Mouse (Mus musculus) megakaryocyte, embryonic 14.5 days (primary cell): ENCODE data around the gene Cops9. TPM values are rescaled to one million over a fixed set of nuclear protein-coding genes. Genes with fewer than 3 reads are reported as not detected.
A peak's percentile ranks its signal among the peaks of the same experiment; 100 is the strongest.

Experiments
- H3K27me3 ChIP-seq: replicated peaks from 2 replicates; pipeline ENCODE3; 2012; ENCODE audit warnings: inconsistent platforms
- H3K36me3 ChIP-seq: replicated peaks from 2 replicates; pipeline ENCODE3; 2012; ENCODE audit warnings: low read length, inconsistent platforms, mixed read lengths
- H3K4me1 ChIP-seq: 2 replicates; pipeline ENCODE4 v1.6.1; 2012; ENCODE audit warnings: inconsistent platforms
- H3K4me3 ChIP-seq: replicated peaks from 2 replicates; pipeline ENCODE3; 2012; ENCODE audit warnings: moderate library complexity, mild to moderate bottlenecking, inconsistent platforms
- H3K9me3 ChIP-seq: 2 replicates; pipeline ENCODE4 v1.6.1; 2012; ENCODE audit warnings: inconsistent platforms
- FLI1 ChIP-seq: IDR thresholded peaks from 2 replicates; pipeline ENCODE4 v1.6.1; 2012; ENCODE audit warnings: low read length, inconsistent platforms, mixed read lengths
- GATA1 ChIP-seq: IDR thresholded peaks from 3 replicates; pipeline ENCODE4 v1.6.1; 2012; ENCODE audit warnings: mixed read lengths, low read length, inconsistent platforms, borderline replicate concordance
- polyA plus RNA-seq: library from polyadenylated mRNA; stranded (reverse); fragments of >175 nt; gene quantifications from 2 replicates; pipeline ENCODE4 v1.2.3, GENCODE M21; 2012; ENCODE audit warnings: low replicate concordance; ENCODE audit not compliant: insufficient read depth

Gene Cops9
- polyA plus RNA-seq, 1 experiment = 120 TPM

DNA sequence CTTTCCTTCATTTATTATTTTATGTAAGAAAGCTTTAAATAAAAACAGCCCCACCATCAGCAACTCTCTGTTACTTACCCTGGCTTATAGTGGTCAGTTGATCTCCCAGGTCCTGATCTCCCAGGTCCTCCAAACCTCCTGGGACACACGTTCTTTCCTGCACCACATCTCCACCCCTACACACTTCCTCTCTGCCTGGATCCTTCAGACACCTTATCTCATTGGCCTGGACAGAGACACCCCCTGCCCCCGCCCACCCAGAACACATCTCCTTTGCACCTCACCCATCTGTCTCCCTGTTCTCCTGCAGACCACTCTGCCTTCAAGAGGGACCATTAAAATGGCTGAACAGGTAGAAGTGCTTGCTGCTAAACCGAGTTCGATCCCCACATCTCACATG lies 5.2 kb upstream of the Cops9 start:
- Histone ChIP-seq H3K4me3 (no peak overlapping the region), H3K36me3 (no peaks in the 10 kb centered on the region), H3K9me3 (no peaks in the 10 kb centered on the region), H3K4me1 (peaks cover 65% of the 10 kb centered on the region), H3K27me3 (peaks cover 59% of the 10 kb centered on the region)
- no peak for TF ChIP-seq FLI1
- no peak for TF ChIP-seq GATA1

DNA sequence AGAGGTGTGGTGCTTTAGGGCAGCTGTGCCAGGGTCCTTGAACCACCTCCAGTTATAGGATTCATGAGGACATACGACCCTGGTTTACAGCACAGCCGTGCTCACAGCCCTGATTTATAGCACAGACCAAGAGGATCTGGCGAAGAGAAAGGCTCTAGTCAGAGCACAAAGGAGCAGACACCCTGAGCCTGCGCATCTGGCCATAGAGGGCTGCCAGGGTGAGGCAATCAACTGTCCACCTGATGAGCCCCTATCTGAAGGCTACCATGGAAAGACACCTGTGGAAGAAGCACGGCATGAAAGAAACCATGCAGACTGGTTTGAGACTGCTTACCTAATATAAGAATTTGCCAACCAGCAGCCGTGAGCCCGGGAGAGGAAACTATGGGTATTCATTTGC lies 4.8 kb upstream of the Cops9 start:
- no peak overlapping the region for H3K4me3 ChIP-seq
- no peak for TF ChIP-seq FLI1
- no peak for TF ChIP-seq GATA1
- H3K4me1 ChIP-seq = peaks cover 62% of the 10 kb centered on the region
- H3K27me3 ChIP-seq = peaks cover 55% of the 10 kb centered on the region
- H3K36me3 ChIP-seq = no peaks in the 10 kb centered on the region
- no peaks in the 10 kb centered on the region for H3K9me3 ChIP-seq

DNA sequence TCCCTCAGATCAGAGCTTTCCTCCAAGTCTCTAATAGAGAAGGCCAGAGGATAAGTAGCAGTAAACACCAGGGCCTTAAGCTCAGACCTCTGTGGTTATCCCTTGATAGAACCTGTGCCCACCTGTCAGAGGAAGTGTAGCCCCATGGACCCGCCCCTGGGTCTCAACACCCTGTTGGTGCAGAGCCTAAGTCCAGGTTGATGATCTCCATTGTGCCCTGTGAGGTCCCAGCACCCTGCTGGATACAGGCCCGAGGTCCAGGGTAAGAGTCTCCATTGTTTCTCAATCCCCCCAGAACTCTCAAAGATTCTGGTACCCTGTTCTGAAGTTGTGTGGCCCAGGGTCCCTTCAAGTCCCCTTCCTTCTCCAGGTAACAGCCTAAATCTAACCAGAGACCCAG lies 4.3 kb upstream of the Cops9 start:
- Histone ChIP-seq H3K9me3 (no peaks in the 10 kb centered on the region), H3K4me3 (no peak overlapping the region), H3K27me3 (peaks cover 50% of the 10 kb centered on the region), H3K36me3 (no peaks in the 10 kb centered on the region), H3K4me1 (peaks cover 60% of the 10 kb centered on the region)
- no peak for TF ChIP-seq FLI1
- no peak for TF ChIP-seq GATA1

DNA sequence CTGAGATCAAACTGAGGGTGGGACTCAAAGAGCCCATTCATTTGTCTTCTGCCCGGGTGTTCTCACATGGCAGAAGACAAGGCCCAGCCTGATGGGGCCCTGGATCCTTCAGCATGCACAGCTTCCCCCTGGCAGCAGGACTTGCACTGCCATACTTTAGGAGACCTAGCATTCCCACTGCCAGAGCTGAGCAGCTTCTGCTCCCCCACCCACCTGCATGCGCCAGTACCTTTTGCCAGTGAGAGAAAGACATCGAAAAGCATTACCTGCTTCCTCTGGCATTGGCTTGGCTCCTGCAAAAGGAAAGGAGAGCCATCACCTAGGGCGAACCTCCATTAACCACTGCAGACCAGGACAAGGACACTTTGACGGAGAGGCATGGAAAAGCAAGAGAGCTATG lies 3.1 kb upstream of the Cops9 start:
- H3K27me3 ChIP-seq = peaks cover 38% of the 10 kb centered on the region
- peaks cover 5% of the 10 kb centered on the region for H3K36me3 ChIP-seq
- H3K4me3 ChIP-seq = no peak overlapping the region
- peaks cover 67% of the 10 kb centered on the region for H3K4me1 ChIP-seq
- no peaks in the 10 kb centered on the region for H3K9me3 ChIP-seq
- TF ChIP-seq FLI1 (no peak), GATA1 (no peak)

DNA sequence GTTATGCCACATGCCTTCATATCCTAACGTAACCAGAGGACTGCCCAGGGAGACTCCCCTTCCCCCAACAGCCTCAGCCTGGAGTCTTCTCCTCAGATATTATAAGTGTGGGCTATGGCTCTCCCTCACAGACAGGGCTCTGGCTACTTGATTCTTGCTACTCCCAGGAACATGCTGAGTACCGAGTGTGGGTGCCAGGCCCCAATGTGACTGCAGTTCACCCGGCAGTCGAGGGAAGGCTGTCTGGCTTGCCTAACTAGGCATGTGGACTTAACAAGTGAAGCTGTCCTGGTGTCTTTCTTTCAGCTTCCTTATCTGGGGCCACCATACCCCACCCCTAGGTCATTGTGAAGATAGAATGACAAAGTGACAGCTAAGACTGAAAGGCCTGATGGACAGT lies 1.9 kb upstream of the Cops9 start:
- Histone ChIP-seq H3K4me1 (peaks cover 76% of the 10 kb centered on the region), H3K4me3 (no peak overlapping the region), H3K27me3 (peaks cover 32% of the 10 kb centered on the region), H3K9me3 (no peaks in the 10 kb centered on the region), H3K36me3 (peaks cover 18% of the 10 kb centered on the region)
- TF ChIP-seq FLI1 (no peak), GATA1 (no peak)

DNA sequence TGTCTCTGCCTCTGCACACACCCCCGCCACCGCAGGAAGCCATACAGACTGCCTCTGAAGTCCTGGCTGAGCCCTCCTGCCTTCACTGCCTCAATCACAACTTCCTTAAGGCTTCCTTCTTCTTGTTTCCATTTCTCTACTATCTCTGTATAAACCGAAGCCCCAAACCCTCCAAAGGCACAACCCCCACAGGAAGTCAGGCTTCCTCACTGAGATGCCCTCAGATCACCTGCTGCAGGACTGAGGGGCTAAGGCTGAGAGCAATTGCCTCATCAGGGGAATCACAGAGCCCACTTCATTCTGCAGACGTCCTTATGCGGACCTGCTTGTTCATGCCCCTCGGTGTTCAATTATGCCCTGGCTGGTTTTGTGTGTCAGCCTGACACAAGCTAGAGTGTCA lies 1.4 kb downstream of the Cops9 start:
- H3K9me3 ChIP-seq = no peaks in the 10 kb centered on the region
- no peak for TF ChIP-seq GATA1
- no peak for TF ChIP-seq FLI1
- peaks cover 67% of the 10 kb centered on the region for H3K4me1 ChIP-seq
- peaks cover 49% of the 10 kb centered on the region for H3K36me3 ChIP-seq
- H3K27me3 ChIP-seq = peaks cover 16% of the 10 kb centered on the region
- peak overlapping the region; percentile 99 for H3K4me3 ChIP-seq

DNA sequence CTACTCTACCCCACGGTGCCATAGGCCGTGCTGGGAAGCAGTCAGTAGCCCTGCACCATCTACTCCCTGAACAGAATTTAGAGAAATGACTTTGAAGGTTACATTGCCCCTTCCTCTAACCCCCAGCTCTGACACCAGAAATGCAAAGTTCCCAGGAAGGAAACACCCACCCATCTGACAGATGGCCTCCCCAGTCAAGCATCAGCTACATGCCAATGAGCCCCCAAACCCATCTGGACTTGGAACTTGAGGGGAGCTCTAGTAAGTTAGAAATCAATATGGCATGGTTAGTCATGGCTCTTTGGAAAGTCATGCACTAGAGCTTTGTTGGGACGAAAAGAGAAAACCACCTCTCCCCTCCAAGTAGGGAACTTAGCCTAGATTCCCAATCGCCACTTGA lies 3.0 kb downstream of the Cops9 start:
- H3K4me1 ChIP-seq = peaks cover 64% of the 10 kb centered on the region
- no peak overlapping the region for H3K4me3 ChIP-seq
- no peaks in the 10 kb centered on the region for H3K9me3 ChIP-seq
- TF ChIP-seq GATA1 (no peak), FLI1 (no peak)
- H3K36me3 ChIP-seq = peaks cover 57% of the 10 kb centered on the region
- peaks cover 5% of the 10 kb centered on the region for H3K27me3 ChIP-seq

DNA sequence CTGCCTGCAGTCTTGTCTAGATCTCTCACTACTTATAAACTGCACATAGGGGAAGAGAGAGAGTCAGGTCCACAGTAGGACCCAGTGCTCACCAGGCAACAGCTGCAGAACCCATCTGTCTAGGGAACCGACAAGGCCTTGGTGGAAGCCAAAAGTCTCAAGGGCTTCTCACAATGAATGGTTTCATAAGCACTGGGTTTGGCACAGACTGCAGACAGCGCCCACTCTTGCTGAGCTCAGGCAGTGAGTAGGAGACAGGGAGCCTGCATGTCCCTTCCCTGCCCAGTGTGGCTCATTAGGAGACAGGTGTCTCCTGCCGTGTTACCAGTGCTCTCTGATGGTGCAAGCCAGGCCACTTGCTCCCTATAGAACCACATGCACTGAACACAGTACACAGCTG lies 3.6 kb downstream of the Cops9 start:
- no peak overlapping the region for H3K4me3 ChIP-seq
- peaks cover 3% of the 10 kb centered on the region for H3K27me3 ChIP-seq
- H3K9me3 ChIP-seq = no peaks in the 10 kb centered on the region
- H3K4me1 ChIP-seq = peaks cover 64% of the 10 kb centered on the region
- TF ChIP-seq FLI1 (no peak), GATA1 (no peak)
- H3K36me3 ChIP-seq = peaks cover 57% of the 10 kb centered on the region

DNA sequence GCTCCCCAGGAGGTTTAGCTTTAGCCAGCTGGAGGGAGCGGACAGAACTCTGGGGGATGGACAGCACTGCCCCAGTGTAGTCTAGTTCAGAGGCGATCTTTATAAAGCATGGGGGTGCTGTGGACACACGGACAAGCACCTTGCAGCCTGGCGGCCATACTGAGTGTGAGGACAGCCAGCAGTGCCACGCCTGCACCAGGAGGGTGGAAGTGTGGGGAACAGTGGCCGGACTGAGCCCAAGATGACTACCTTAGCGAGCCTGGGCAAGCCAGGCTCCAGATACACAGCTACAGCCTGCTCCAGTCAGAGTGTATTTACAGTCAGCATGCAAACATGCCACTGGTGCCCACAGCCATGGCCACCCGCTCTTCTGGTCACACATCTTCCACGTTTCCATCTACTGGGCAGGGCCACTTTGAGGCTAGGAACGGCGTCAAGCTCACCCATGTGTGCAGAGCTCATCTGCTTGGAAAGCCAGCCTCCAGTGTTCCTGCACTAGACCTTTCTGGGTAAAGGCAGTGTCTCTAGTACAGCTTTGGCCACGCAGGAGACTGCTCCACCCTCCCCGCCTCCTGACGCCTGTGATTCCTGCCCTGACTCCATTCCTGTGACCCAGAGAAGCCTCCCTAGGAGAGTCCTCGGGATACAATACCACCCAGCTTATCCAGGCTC lies 4.1 kb downstream of the Cops9 start:
- Histone ChIP-seq H3K9me3 (no peaks in the 10 kb centered on the region), H3K4me3 (no peak overlapping the region), H3K4me1 (peaks cover 64% of the 10 kb centered on the region), H3K27me3 (peaks cover 3% of the 10 kb centered on the region), H3K36me3 (peaks cover 57% of the 10 kb centered on the region)
- TF ChIP-seq FLI1 (no peak), GATA1 (no peak)

DNA sequence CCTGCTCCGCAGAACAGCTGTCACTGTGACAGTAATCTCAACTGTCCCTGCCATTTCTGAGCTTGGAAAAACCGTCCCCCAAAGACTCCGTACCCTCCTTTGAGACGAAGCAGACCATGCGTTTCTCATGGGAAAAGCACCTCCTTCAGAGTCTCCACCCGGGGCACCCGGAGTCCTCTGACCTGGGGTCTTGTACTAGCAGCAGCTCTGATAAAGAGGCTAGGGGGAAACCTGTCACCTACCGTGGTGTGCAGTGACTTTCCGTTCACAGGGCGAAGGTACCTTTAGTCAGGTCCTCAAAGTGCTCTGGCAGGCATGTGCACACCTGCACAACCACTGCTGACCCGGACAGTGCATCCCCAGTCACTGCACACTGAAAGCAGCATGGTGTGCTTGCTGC lies 5.1 kb downstream of the Cops9 start:
- no peak for TF ChIP-seq GATA1
- TF ChIP-seq FLI1 = no peak
- Histone ChIP-seq H3K4me1 (peaks cover 56% of the 10 kb centered on the region), H3K27me3 (peaks cover 8% of the 10 kb centered on the region), H3K36me3 (peaks cover 57% of the 10 kb centered on the region), H3K9me3 (no peaks in the 10 kb centered on the region), H3K4me3 (peak overlapping the region; percentile 39)
